18 mouse cellular contexts compared by ENCODE assay signal in the genomic region with DNA sequence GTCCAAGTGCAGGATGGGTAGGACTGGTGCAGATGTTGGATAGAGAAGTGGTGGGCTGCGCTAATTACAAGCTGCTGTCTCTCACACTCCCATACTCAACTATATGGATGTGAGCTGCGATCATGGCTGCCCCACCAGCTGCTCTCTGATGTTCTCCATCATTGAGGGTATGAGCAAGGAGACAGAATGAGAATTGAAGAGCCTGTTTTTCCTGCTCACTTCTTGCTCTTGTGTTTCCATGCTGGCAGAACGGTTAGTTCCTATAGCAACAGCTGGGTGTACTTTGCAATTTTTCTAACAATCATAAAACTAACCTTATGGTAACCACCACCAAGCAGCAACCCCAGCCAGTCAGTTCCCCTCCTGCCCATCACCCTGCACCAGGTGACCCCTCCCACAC.
"Had no signal": no experiment of that assay in that cellular context is flagged by ENCODE, and none has a peak within 500 bp of the region (broad histone marks: within the 10 kb centered on the region; RNA-seq: fewer than 3 reads in every experiment).

No protein-coding gene starts in this region.

- DNase-seq: lung, adult 18-20 months; lung, embryonic 14.5 days; lung, postnatal 10 days; lung, postnatal 4 days; retina, postnatal 1 day; right cerebral cortex, adult 18-20 months; right cerebral cortex, postnatal 25 days; right cerebral cortex, postnatal 4 days; spleen, adult 18-20 months; thymus, adult 18-20 months; thymus, postnatal 14 days; thymus, postnatal 36 days had no signal

- H3K9me3 ChIP-seq: midbrain, embryonic 10.5 days; midbrain, embryonic 13.5 days; midbrain, embryonic 15.5 days; neural tube, embryonic 13.5 days; neural tube, embryonic 15.5 days had no signal

- H3K27me3 ChIP-seq: midbrain, embryonic 13.5 days; midbrain, embryonic 15.5 days; neural tube, embryonic 13.5 days; neural tube, embryonic 15.5 days had no signal

- H3K4me3 ChIP-seq: midbrain, embryonic 10.5 days; midbrain, embryonic 13.5 days; midbrain, embryonic 15.5 days; myocyte; neural tube, embryonic 13.5 days; neural tube, embryonic 15.5 days had no signal

- H3K27ac ChIP-seq: midbrain, embryonic 10.5 days; midbrain, embryonic 13.5 days; midbrain, embryonic 15.5 days; neural tube, embryonic 13.5 days; neural tube, embryonic 15.5 days had no signal

- H3K36me3 ChIP-seq: midbrain, embryonic 10.5 days; midbrain, embryonic 13.5 days; midbrain, embryonic 15.5 days; neural tube, embryonic 13.5 days; neural tube, embryonic 15.5 days had no signal

- H3K9ac ChIP-seq: lung, embryonic 14.5 days; midbrain, embryonic 13.5 days; midbrain, embryonic 15.5 days; neural tube, embryonic 13.5 days; neural tube, embryonic 15.5 days had no signal

- H3K4me2 ChIP-seq: lung, embryonic 14.5 days; midbrain, embryonic 13.5 days; midbrain, embryonic 15.5 days; neural tube, embryonic 13.5 days; neural tube, embryonic 15.5 days had no signal

- ATAC-seq: midbrain, embryonic 13.5 days; midbrain, embryonic 15.5 days had no signal

- H3K4me1 ChIP-seq: midbrain, embryonic 13.5 days; midbrain, embryonic 15.5 days; neural tube, embryonic 13.5 days; neural tube, embryonic 15.5 days had no signal
